Mouse (Mus musculus) liver, adult 2 months (tissue): ENCODE measurements around the gene Gpn2.

ENCODE experiments used
- CTCF ChIP-seq: fragments of 200-500 bp; IDR thresholded peaks from 2 replicates; pipeline ENCODE4 v1.5.1; 2011; ENCODE audit warnings: low read depth, low read length, control low read depth
- POLR2A ChIP-seq: fragments of 200-500 bp; IDR thresholded peaks from 2 replicates; pipeline ENCODE4 v1.6.1; 2011; ENCODE audit warnings: low read length, control low read depth; ENCODE audit not compliant: insufficient read depth; ENCODE audit errors: extremely low read depth

DNA sequence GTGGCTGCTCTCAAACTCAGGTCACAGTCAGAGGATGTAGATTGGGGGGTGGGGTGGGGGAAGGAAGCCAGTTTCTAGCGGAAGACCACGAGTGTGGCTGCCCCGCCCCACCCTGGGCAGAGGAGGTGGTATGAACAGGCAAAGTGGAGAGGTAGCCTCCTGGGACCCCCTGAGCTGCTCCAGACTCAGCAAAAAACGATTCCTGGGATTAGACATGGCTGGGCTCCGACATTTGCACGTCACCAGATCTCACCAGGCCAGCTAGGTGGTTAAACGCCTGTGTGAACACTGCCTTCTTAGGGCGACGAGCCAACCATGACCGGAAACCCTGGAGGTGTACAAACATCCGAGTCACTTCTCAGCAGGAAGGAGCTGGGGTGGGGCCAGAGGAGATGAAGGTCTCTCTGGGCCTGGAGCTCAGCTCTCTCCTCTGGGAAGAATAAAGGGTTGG, 41.5 kb downstream of the Gpn2 start:
- no peak for TF ChIP-seq POLR2A
- no peak for TF ChIP-seq CTCF
